Mouse (Mus musculus) forebrain, embryonic 11.5 days (tissue): ENCODE measurements at regions not wholly inside any gene's neighbourhood (a gene's known extent, or its start where the extent isn't known, plus 50 kb on each side); places are given as distances from the start of the nearest gene placed in this dataset.

ENCODE experiments used
- ATAC-seq: fragments of 200-750 bp; cut with Nextera tagmentation; replicated peaks from 2 replicates; pipeline ENCODE4 v1.8.0; 2017; ENCODE audit warnings: moderate TSS enrichment; ENCODE audit not compliant: low FRiP score
- DNase-seq: peaks from one replicate; pipeline ENCODE4 v3.0.0-alpha.2; 2017; ENCODE audit warnings: low spot score
- H3K27ac ChIP-seq: fragments of 300-500 bp; sonication (generic); 2 replicates; pipeline ENCODE4 v1.5.1; 2014; ENCODE audit warnings: low read depth, low read length
- H3K27me3 ChIP-seq: fragments of 300-500 bp; sonication (generic); 2 replicates; pipeline ENCODE4 v1.6.1; 2014; ENCODE audit warnings: mild to moderate bottlenecking, low read length, mixed read lengths; ENCODE audit not compliant: control insufficient read depth, insufficient read depth
- H3K36me3 ChIP-seq: fragments of 300-500 bp; sonication (generic); 2 replicates; pipeline ENCODE4 v1.6.1; 2014; ENCODE audit warnings: mild to moderate bottlenecking, low read length, moderate library complexity, mixed read lengths; ENCODE audit not compliant: control insufficient read depth, insufficient read depth
- H3K4me1 ChIP-seq: fragments of 300-500 bp; sonication (generic); replicated peaks from 2 replicates; pipeline ENCODE4 v1.6.1; 2014; ENCODE audit warnings: low read length, mixed read lengths; ENCODE audit not compliant: control insufficient read depth, insufficient read depth
- H3K4me2 ChIP-seq: fragments of 300-500 bp; sonication (generic); 2 replicates; pipeline ENCODE4 v1.6.1; 2014; ENCODE audit warnings: low read depth, mild to moderate bottlenecking, low read length, moderate library complexity, mixed read lengths; ENCODE audit not compliant: severe bottlenecking
- H3K4me3 ChIP-seq: fragments of 300-500 bp; sonication (generic); 2 replicates; pipeline ENCODE4 v1.5.1; 2014; ENCODE audit warnings: low read depth, low read length
- H3K9ac ChIP-seq: fragments of 300-500 bp; sonication (generic); 2 replicates; pipeline ENCODE4 v1.6.1; 2014; ENCODE audit warnings: low read length
- H3K9me3 ChIP-seq: fragments of 300-500 bp; sonication (generic); 2 replicates; pipeline ENCODE4 v1.6.1; 2016; ENCODE audit warnings: low read length, mixed read lengths; ENCODE audit not compliant: control insufficient read depth
- WGBS: fragments of 180-500 bp; shearing (Covaris S2); extraction: QIAGEN DNeasy Blood & Tissue Kit; methylation state at CpG from one replicate; pipeline ENCODE4 v1.1.7; 2014; 5-methylcytosine and 5-hydroxymethylcytosine counted together

GRCm38 (mm10) chr6:117670337-117670736 is 170.6 kb upstream of the Zfp637 start:
- WGBS, result 57% methylated on average over 3 of the region's 3 CpGs
- Histone ChIP-seq H3K9me3 (no peaks in the 10 kb centered on the region), H3K27me3 (no peaks in the 10 kb centered on the region), H3K4me3 (no peak overlapping the region), H3K27ac (no peak overlapping the region), H3K4me1 (no peaks in the 10 kb centered on the region), H3K36me3 (no peaks in the 10 kb centered on the region), H3K4me2 (no peak overlapping the region), H3K9ac (no peak overlapping the region)
- ATAC-seq, result no peak
- no peak for DNase-seq

- Histone ChIP-seq H3K27me3 (no peaks in the 10 kb centered on the region), H3K27ac (no peak overlapping the region), H3K9me3 (no peaks in the 10 kb centered on the region), H3K36me3 (no peaks in the 10 kb centered on the region), H3K4me2 (no peak overlapping the region), H3K9ac (no peak overlapping the region), H3K4me3 (no peak overlapping the region), H3K4me1 (no peaks in the 10 kb centered on the region)
- DNase-seq (no peak), ATAC-seq (no peak)
- WGBS, result 74% methylated on average over 17 of the region's 17 CpGs
These were observed 170.0 kb upstream of the Zfp637 start for GRCm38 (mm10) chr6:117670792-117671525.

- no peak overlapping the region for H3K4me3 ChIP-seq
- no peaks in the 10 kb centered on the region for H3K4me1 ChIP-seq
- H3K27me3 ChIP-seq, result no peaks in the 10 kb centered on the region
- H3K9ac ChIP-seq, result no peak overlapping the region
- no peaks in the 10 kb centered on the region for H3K36me3 ChIP-seq
- H3K27ac ChIP-seq, result no peak overlapping the region
- peak; percentile 71 for DNase-seq
- no peak for ATAC-seq
- WGBS, result 57% methylated on average over 15 of the region's 15 CpGs
- H3K9me3 ChIP-seq, result no peaks in the 10 kb centered on the region
- no peak overlapping the region for H3K4me2 ChIP-seq
These were observed 165.8 kb upstream of the Zfp637 start for GRCm38 (mm10) chr6:117675059-117675800.

- ATAC-seq (peak; percentile 33; the same call in 1 of the 2 replicates), DNase-seq (no peak)
- Histone ChIP-seq H3K4me3 (no peak overlapping the region), H3K4me2 (no peak overlapping the region), H3K27me3 (no peaks in the 10 kb centered on the region), H3K9me3 (no peaks in the 10 kb centered on the region), H3K27ac (no peak overlapping the region; the same call in 1 of the 2 replicates), H3K9ac (no peak overlapping the region), H3K4me1 (no peaks in the 10 kb centered on the region), H3K36me3 (no peaks in the 10 kb centered on the region)
- WGBS, result 70% methylated on average over 10 of the region's 10 CpGs
These were observed 164.7 kb upstream of the Zfp637 start for GRCm38 (mm10) chr6:117676064-117676821.

GRCm38 (mm10) chr6:117677062-117677461 is 163.9 kb upstream of the Zfp637 start:
- Histone ChIP-seq H3K4me1 (no peaks in the 10 kb centered on the region), H3K36me3 (no peaks in the 10 kb centered on the region), H3K27ac (no peak overlapping the region), H3K9ac (no peak overlapping the region), H3K4me3 (no peak overlapping the region), H3K4me2 (no peak overlapping the region), H3K27me3 (no peaks in the 10 kb centered on the region), H3K9me3 (no peaks in the 10 kb centered on the region)
- WGBS, result 68% methylated on average over 7 of the region's 7 CpGs
- DNase-seq (no peak), ATAC-seq (no peak)

- no peak for ATAC-seq
- no peak for DNase-seq
- WGBS, result 87% methylated on average over 2 of the region's 2 CpGs
These were observed 163.2 kb upstream of the Zfp637 start for GRCm38 (mm10) chr6:117677821-117678220.

GRCm38 (mm10) chr6:117678276-117678675 is 162.7 kb upstream of the Zfp637 start:
- H3K9me3 ChIP-seq, result no peaks in the 10 kb centered on the region
- DNase-seq (no peak), ATAC-seq (no peak)
- 88% methylated on average over 5 of the region's 5 CpGs for WGBS
- no peak overlapping the region for H3K4me2 ChIP-seq
- H3K27ac ChIP-seq, result no peak overlapping the region
- no peaks in the 10 kb centered on the region for H3K36me3 ChIP-seq
- H3K4me3 ChIP-seq, result no peak overlapping the region
- H3K9ac ChIP-seq, result no peak overlapping the region
- no peaks in the 10 kb centered on the region for H3K27me3 ChIP-seq
- no peaks in the 10 kb centered on the region for H3K4me1 ChIP-seq

More at GRCm38 (mm10) chr6:117677821-117678220, 163.2 kb upstream of the Zfp637 start:
- Histone ChIP-seq H3K27me3 (no peaks in the 10 kb centered on the region), H3K4me1 (no peaks in the 10 kb centered on the region), H3K27ac (no peak overlapping the region), H3K4me2 (no peak overlapping the region), H3K36me3 (no peaks in the 10 kb centered on the region), H3K9ac (no peak overlapping the region), H3K4me3 (no peak overlapping the region), H3K9me3 (no peaks in the 10 kb centered on the region)

GRCm38 (mm10) chr6:117678877-117679276 is 162.1 kb upstream of the Zfp637 start:
- no peak overlapping the region for H3K4me3 ChIP-seq
- H3K9me3 ChIP-seq, result no peaks in the 10 kb centered on the region
- 81% methylated on average over 4 of the region's 4 CpGs for WGBS
- no peaks in the 10 kb centered on the region for H3K27me3 ChIP-seq
- H3K4me1 ChIP-seq, result no peaks in the 10 kb centered on the region
- H3K4me2 ChIP-seq, result no peak overlapping the region
- no peaks in the 10 kb centered on the region for H3K36me3 ChIP-seq
- H3K27ac ChIP-seq, result no peak overlapping the region
- DNase-seq (no peak), ATAC-seq (no peak)
- H3K9ac ChIP-seq, result no peak overlapping the region
